ENCODE assay signal across 9 mouse cellular contexts in the genomic region with DNA sequence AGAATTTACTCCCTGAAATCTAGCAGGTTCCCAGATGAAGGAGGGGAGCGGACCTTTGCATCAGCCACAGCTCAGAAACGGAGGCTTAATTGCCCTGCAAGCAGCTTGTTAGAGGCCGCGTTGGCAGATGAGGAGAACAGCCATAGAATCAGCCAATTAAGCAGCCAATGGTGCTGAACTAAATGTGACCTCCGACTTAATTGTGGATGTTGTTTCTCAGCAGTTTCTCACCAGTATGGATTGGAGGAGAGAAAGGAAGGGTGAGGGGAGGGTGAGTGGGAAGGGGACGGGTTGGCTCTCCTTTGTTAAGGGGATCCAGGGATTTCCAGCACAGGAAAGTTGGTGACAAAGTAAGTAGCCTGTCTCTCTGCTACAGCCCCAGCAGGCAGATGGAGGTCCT.
A peak's percentile ranks its signal among the peaks of the same experiment; 100 is the strongest.
DNase-seq lines count a peak whose midpoint lies in the region; ATAC-seq and TF ChIP-seq lines count a peak whose summit lies in the region.
"Had no signal": no experiment of that assay in that cellular context is flagged by ENCODE, and none has a peak within 500 bp of the region (broad histone marks: within the 10 kb centered on the region; RNA-seq: fewer than 3 reads in every experiment).

No protein-coding gene starts in this region.

- H3K27me3 ChIP-seq in intestine, embryonic 16.5 days (replicated peaks; ENCODE audit: control insufficient read depth, insufficient read depth, low read length), result no peaks in the 10 kb centered on the region
- H3K27me3 ChIP-seq in intestine, postnatal 0 days (replicated peaks; ENCODE audit: control insufficient read depth, insufficient read depth, low read length), result no peaks in the 10 kb centered on the region
- no peaks in the 10 kb centered on the region for H3K27me3 ChIP-seq in forebrain, postnatal 0 days (ENCODE audit: insufficient read depth, low read length)
- H3K27me3 ChIP-seq in liver, embryonic 12.5 days (replicated peaks), result no peaks in the 10 kb centered on the region

- TF ChIP-seq CTCF in intestine, postnatal 0 days (IDR thresholded peaks at IDR 0.05; ENCODE audit: low read depth), result no peak
- TF ChIP-seq CTCF in forebrain, postnatal 0 days (IDR thresholded peaks at IDR 0.05; ENCODE audit: low read depth), result no peak
- no peak for TF ChIP-seq CTCF in lung, adult 2 months (IDR thresholded peaks at IDR 0.05; ENCODE audit: insufficient read depth, low read length)

- H3K27ac ChIP-seq in intestine, embryonic 16.5 days (ENCODE audit: low read length), result peak overlapping the region; percentile 6; the same call in 1 of the 2 replicates
- H3K27ac ChIP-seq in intestine, postnatal 0 days (ENCODE audit: low read depth, low read length), result no peak overlapping the region
- no peak overlapping the region for H3K27ac ChIP-seq in forebrain, postnatal 0 days (ENCODE audit: low read depth, low read length)
- H3K27ac ChIP-seq in liver, embryonic 12.5 days, result no peak overlapping the region
- H3K27ac ChIP-seq: liver, embryonic 14.5 days had no signal

- no peaks in the 10 kb centered on the region for H3K9me3 ChIP-seq in intestine, embryonic 16.5 days (ENCODE audit: control insufficient read depth, low read length)
- no peaks in the 10 kb centered on the region for H3K9me3 ChIP-seq in intestine, postnatal 0 days (ENCODE audit: control insufficient read depth)
- H3K9me3 ChIP-seq in forebrain, postnatal 0 days (ENCODE audit: low read length), result no peaks in the 10 kb centered on the region
- H3K9me3 ChIP-seq in liver, embryonic 12.5 days (replicated peaks), result no peaks in the 10 kb centered on the region

- peaks cover 22% of the 10 kb centered on the region for H3K4me1 ChIP-seq in intestine, embryonic 16.5 days (ENCODE audit: control insufficient read depth, insufficient read depth, low read length)
- H3K4me1 ChIP-seq in intestine, postnatal 0 days (replicated peaks; ENCODE audit: control insufficient read depth, insufficient read depth, low read length), result 0 out of 2 replicates have a peak, but pooled peaks cover 5% of the 10 kb centered on the region
- H3K4me1 ChIP-seq in forebrain, postnatal 0 days (ENCODE audit: insufficient read depth), result no peaks in the 10 kb centered on the region
- H3K4me1 ChIP-seq in lung, adult 2 months (ENCODE audit: control insufficient read depth, insufficient read depth, low read length), result no peaks in the 10 kb centered on the region
- 0 out of 2 replicates have a peak, but pooled peaks cover 16% of the 10 kb centered on the region for H3K4me1 ChIP-seq in liver, embryonic 12.5 days

- H3K4me2 ChIP-seq in intestine, embryonic 16.5 days (ENCODE audit: low read depth, low read length), result no peak overlapping the region
- no peak overlapping the region for H3K4me2 ChIP-seq in intestine, postnatal 0 days (replicated peaks; ENCODE audit: low read depth)
- no peak overlapping the region for H3K4me2 ChIP-seq in forebrain, postnatal 0 days (ENCODE audit: low read depth)
- no peak overlapping the region for H3K4me2 ChIP-seq in liver, embryonic 12.5 days

- no peak overlapping the region for H3K4me3 ChIP-seq in intestine, embryonic 16.5 days (ENCODE audit: low read length)
- H3K4me3 ChIP-seq in intestine, postnatal 0 days (ENCODE audit: low read depth, low read length), result no peak overlapping the region
- no peak overlapping the region for H3K4me3 ChIP-seq in forebrain, postnatal 0 days (ENCODE audit: low read depth, low read length)
- H3K4me3 ChIP-seq in lung, adult 2 months (replicated peaks; ENCODE audit: extremely low read depth, low read depth, low read length), result no peak overlapping the region
- H3K4me3 ChIP-seq in liver, embryonic 12.5 days, result no peak overlapping the region

- no peak for ATAC-seq in intestine, embryonic 16.5 days
- ATAC-seq in intestine, postnatal 0 days, result no peak
- peak; percentile 50 for ATAC-seq in forebrain, postnatal 0 days
- no peak for ATAC-seq in liver, embryonic 12.5 days

- WGBS in intestine, embryonic 16.5 days, result 48% methylated on average over 6 of the region's 6 CpGs
- 48% methylated on average over 6 of the region's 6 CpGs for WGBS in intestine, postnatal 0 days
- WGBS in forebrain, postnatal 0 days, result 8% methylated on average over 6 of the region's 6 CpGs
- 71% methylated on average over 6 of the region's 6 CpGs for WGBS in lung, adult 2 months
- 58% methylated on average over 6 of the region's 6 CpGs for WGBS in liver, embryonic 12.5 days (ENCODE audit: insufficient replicate concordance)

- no peaks in the 10 kb centered on the region for H3K36me3 ChIP-seq in intestine, embryonic 16.5 days (ENCODE audit: control insufficient read depth, insufficient read depth, low read length)
- no peaks in the 10 kb centered on the region for H3K36me3 ChIP-seq in intestine, postnatal 0 days (ENCODE audit: control insufficient read depth, insufficient read depth)
- no peaks in the 10 kb centered on the region for H3K36me3 ChIP-seq in forebrain, postnatal 0 days (ENCODE audit: insufficient read depth)
- H3K36me3 ChIP-seq in liver, embryonic 12.5 days, result no peaks in the 10 kb centered on the region

- DNase-seq in forebrain, postnatal 0 days, result peak; percentile 32
- peak; percentile 19 to 29 for DNase-seq in kidney, postnatal 36 days
- DNase-seq in retina, embryonic 14.5 days (ENCODE audit: low spot score), result peak; percentile 85
- no peak for DNase-seq in lung, adult 2 months
- DNase-seq in ovary, postnatal 14 days (ENCODE audit: low spot score), result no peak

- H3K9ac ChIP-seq in intestine, embryonic 16.5 days (ENCODE audit: low read depth, low read length), result no peak overlapping the region
- H3K9ac ChIP-seq in intestine, postnatal 0 days (ENCODE audit: low read depth, low read length), result no peak overlapping the region
- H3K9ac ChIP-seq in forebrain, postnatal 0 days, result no peak overlapping the region; the same call in 1 of the 2 replicates
- no peak overlapping the region for H3K9ac ChIP-seq in liver, embryonic 12.5 days
- H3K9ac ChIP-seq: liver, embryonic 14.5 days had no signal

- no peak for TF ChIP-seq POLR2A in lung, adult 2 months (IDR thresholded peaks at IDR 0.05; ENCODE audit: borderline replicate concordance, extremely low read depth, low read depth, low read length)

Comparison
In these comparisons a context has a peak if more than half of its experiments do, and no peak if none do; other contexts are left out.
1. DNase-seq: peak in forebrain, postnatal 0 days (single experiment), kidney, postnatal 36 days (2 of 2) and retina, embryonic 14.5 days (single experiment); none in lung, adult 2 months (single experiment) and ovary, postnatal 14 days (single experiment).